Mouse (Mus musculus) lung, postnatal 0 days (tissue): ENCODE data around the gene Ugt1a9.
"Not testable (repeated sequence)": the region's sequence is repeated elsewhere in the genome, so short reads cannot be mapped to it uniquely, and the experiment has no call there.

Experiments used
- CTCF ChIP-seq: IDR thresholded peaks from 2 replicates; pipeline ENCODE4 v1.5.1; 2016; ENCODE audit warnings: antibody characterized with exemption, mild to moderate bottlenecking
- EP300 ChIP-seq: IDR thresholded peaks from 2 replicates; pipeline ENCODE4 v1.6.1; 2016; ENCODE audit warnings: antibody characterized with exemption, mild to moderate bottlenecking, control low read depth

- TF ChIP-seq CTCF, EP300: not testable (repeated sequence)
Measured at GRCm38 (mm10) chr1:88223011-88223515, 152.5 kb downstream of the Ugt1a9 start.
